Mouse (Mus musculus): ENCODE data around the gene Elf2.

Elf2 gene

GRCm38 (mm10) chr3:51284375-51284774 lies 56.1 kb downstream of the Elf2 start:
- no peak for DNase-seq (ENCODE audit: low spot score in 2 of 2)

GRCm38 (mm10) chr3:51281727-51282126 lies 58.7 kb downstream of the Elf2 start:
- DNase-seq (ENCODE audit: low spot score in 2 of 2) = no peak

GRCm38 (mm10) chr3:51278433-51278832 lies 62.0 kb downstream of the Elf2 start:
- DNase-seq (ENCODE audit: low spot score in 2 of 2) = no peak

GRCm38 (mm10) chr3:51277201-51278150 lies 63.0 kb downstream of the Elf2 start:
- DNase-seq (ENCODE audit: low spot score in 2 of 2) = peak; percentile 63 to 77

GRCm38 (mm10) chr3:51276421-51277111 lies 63.9 kb downstream of the Elf2 start:
- peak; percentile 42 to 43 for DNase-seq (ENCODE audit: low spot score in 2 of 2)

- peak; percentile 87 to 90 for DNase-seq (ENCODE audit: low spot score in 2 of 2)
Measured at GRCm38 (mm10) chr3:51275956-51276398, 64.5 kb downstream of the Elf2 start.

GRCm38 (mm10) chr3:51270069-51270817 lies 70.2 kb downstream of the Elf2 start:
- no peak for DNase-seq (ENCODE audit: low spot score in 2 of 2)

- DNase-seq (ENCODE audit: low spot score in 2 of 2) = no peak
Measured at GRCm38 (mm10) chr3:51268434-51268833, 72.0 kb downstream of the Elf2 start.

GRCm38 (mm10) chr3:51262942-51263341 lies 77.5 kb downstream of the Elf2 start:
- no peak for DNase-seq (ENCODE audit: low spot score in 2 of 2)

GRCm38 (mm10) chr3:51258070-51258469 lies 82.4 kb downstream of the Elf2 start:
- no peak for DNase-seq (ENCODE audit: low spot score in 2 of 2)

GRCm38 (mm10) chr3:51256450-51256849 lies 84.0 kb downstream of the Elf2 start:
- no peak for DNase-seq (ENCODE audit: low spot score in 2 of 2)

- no peak for DNase-seq (ENCODE audit: low spot score in 2 of 2)
Measured at GRCm38 (mm10) chr3:51254784-51255183, 85.7 kb downstream of the Elf2 start.

- no peak for DNase-seq (ENCODE audit: low spot score in 2 of 2)
Measured at GRCm38 (mm10) chr3:51252689-51253402, 87.6 kb downstream of the Elf2 start.

GRCm38 (mm10) chr3:51252223-51252622 lies 88.2 kb downstream of the Elf2 start:
- DNase-seq (ENCODE audit: low spot score in 2 of 2) = no peak

GRCm38 (mm10) chr3:51251057-51251456 lies 89.4 kb downstream of the Elf2 start:
- no peak for DNase-seq (ENCODE audit: low spot score in 2 of 2)

GRCm38 (mm10) chr3:51249866-51250265 lies 90.6 kb downstream of the Elf2 start:
- no peak for DNase-seq (ENCODE audit: low spot score in 2 of 2)

- DNase-seq (ENCODE audit: low spot score in 2 of 2) = no peak
Measured at GRCm38 (mm10) chr3:51249460-51249859, 91.0 kb downstream of the Elf2 start.

- DNase-seq (ENCODE audit: low spot score in 2 of 2) = no peak
Measured at GRCm38 (mm10) chr3:51248600-51248999, 91.9 kb downstream of the Elf2 start.

- no peak for DNase-seq (ENCODE audit: low spot score in 2 of 2)
Measured at GRCm38 (mm10) chr3:51247704-51248103, 92.8 kb downstream of the Elf2 start.

- no peak for DNase-seq (ENCODE audit: low spot score in 2 of 2)
Measured at GRCm38 (mm10) chr3:51239541-51239940, 100.9 kb downstream of the Elf2 start.

GRCm38 (mm10) chr3:51238515-51238914 lies 101.9 kb downstream of the Elf2 start:
- no peak for DNase-seq (ENCODE audit: low spot score in 2 of 2)

GRCm38 (mm10) chr3:51234752-51235055 lies 105.8 kb downstream of the Elf2 start:
- DNase-seq (ENCODE audit: low spot score in 2 of 2) = no peak

Measured in spleen, postnatal 14 days (tissue).